Mouse (Mus musculus) erythroblast, embryonic 14.5 days (primary cell): ENCODE measurements around the gene Nthl1.

Experiments used
- GATA1 ChIP-seq: IDR thresholded peaks from 2 replicates; pipeline ENCODE4 v1.6.1; 2012; ENCODE audit warnings: low read length, inconsistent platforms, mixed read lengths
- TAL1 ChIP-seq: IDR thresholded peaks from 3 replicates; pipeline ENCODE4 v1.6.1; 2012; ENCODE audit warnings: low read length, inconsistent platforms, mixed read lengths

DNA sequence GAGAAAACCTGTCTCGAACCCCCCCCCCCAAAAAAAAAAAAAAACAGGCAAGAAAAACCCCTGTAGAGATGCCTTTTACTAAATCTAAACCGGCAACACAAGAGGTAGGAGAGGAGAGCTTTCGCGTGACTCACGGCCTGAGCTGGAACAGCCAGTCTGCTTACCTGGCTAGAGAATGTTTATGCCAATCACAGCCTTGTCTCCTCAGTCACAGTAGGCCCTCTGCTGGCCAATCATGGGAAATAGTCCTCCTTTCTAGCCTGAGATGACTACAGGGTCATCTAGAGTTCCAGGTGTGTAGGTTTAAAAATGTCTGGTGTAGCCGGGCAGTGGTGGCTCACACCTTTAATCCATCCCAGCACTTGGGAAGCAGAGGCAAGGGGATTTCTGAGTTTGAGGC is 34.9 kb downstream of the Nthl1 start:
- no peak for TF ChIP-seq GATA1
- no peak for TF ChIP-seq TAL1
